Mouse (Mus musculus) heart, embryonic 14.5 days (tissue): Measurements from ENCODE around the gene Parp6. TPM values are rescaled to one million over a fixed set of nuclear protein-coding genes. Genes with fewer than 3 reads are reported as not detected.

Experiments
- ATAC-seq: fragments of 200-750 bp; cut with Nextera tagmentation; 2 replicates; pipeline ENCODE4 v1.8.0; 2017; ENCODE audit warnings: low read depth, moderate TSS enrichment; ENCODE audit not compliant: insufficient number of reproducible peaks, insufficient read depth, low FRiP score
- H3K27ac ChIP-seq, 2 experiments: fragments of 200-500 bp in 1 of 2; fragments of 300-500 bp in 1 of 2; sonication (generic) in 1 of 2; replicated peaks in 1 of 2; 2 replicates each; pipeline ENCODE4 v1.5.1; 2012 to 2014; ENCODE audit warnings: low read depth in 2 of 2, low read length in 2 of 2, control low read depth in 1 of 2, mild to moderate bottlenecking in 1 of 2, mixed read lengths in 1 of 2; ENCODE audit not compliant: control insufficient read depth in 1 of 2, insufficient read depth in 1 of 2
- H3K27me3 ChIP-seq: fragments of 300-500 bp; sonication (generic); 2 replicates; pipeline ENCODE4 v1.6.1; 2014; ENCODE audit warnings: mild to moderate bottlenecking, low read length, control low read depth; ENCODE audit not compliant: control insufficient read depth, insufficient read depth
- H3K36me3 ChIP-seq: fragments of 300-500 bp; sonication (generic); 2 replicates; pipeline ENCODE4 v1.6.1; 2014; ENCODE audit warnings: mild to moderate bottlenecking, control low read depth, low read length, mixed read lengths; ENCODE audit not compliant: control insufficient read depth, insufficient read depth
- H3K4me1 ChIP-seq, 2 experiments: fragments of 200-500 bp in 1 of 2; fragments of 300-500 bp in 1 of 2; sonication (generic) in 1 of 2; 2 replicates each; pipeline ENCODE4 v1.6.1; 2012 to 2014; ENCODE audit warnings: low read length in 2 of 2, control low read depth in 1 of 2, mixed read lengths in 1 of 2; ENCODE audit not compliant: control insufficient read depth in 2 of 2, insufficient read depth in 2 of 2
- H3K4me2 ChIP-seq: fragments of 300-500 bp; sonication (generic); 2 replicates; pipeline ENCODE4 v1.6.1; 2014; ENCODE audit warnings: mild to moderate bottlenecking, low read length
- H3K4me3 ChIP-seq, 2 experiments: fragments of 200-500 bp in 1 of 2; fragments of 300-500 bp in 1 of 2; sonication (generic) in 1 of 2; 2 replicates each; pipeline ENCODE4 v1.5.1; 2012 to 2014; ENCODE audit warnings: low read length in 2 of 2, mild to moderate bottlenecking in 2 of 2, control low read depth in 1 of 2, low read depth in 1 of 2, moderate library complexity in 1 of 2; ENCODE audit not compliant: control insufficient read depth in 1 of 2, insufficient read depth in 1 of 2
- H3K9ac ChIP-seq: fragments of 300-500 bp; sonication (generic); 2 replicates; pipeline ENCODE4 v1.6.1; 2014; ENCODE audit warnings: mild to moderate bottlenecking, low read length
- H3K9me3 ChIP-seq: fragments of 300-500 bp; sonication (generic); 2 replicates; pipeline ENCODE4 v1.6.1; 2016; ENCODE audit warnings: low read length, control low read depth; ENCODE audit not compliant: control insufficient read depth
- whole genome bisulfite sequencing: fragments of 180-500 bp; shearing (Covaris S2); extraction: QIAGEN DNeasy Blood & Tissue Kit; methylation state at CpG from one replicate; pipeline ENCODE4 v1.1.7; 2014; 5-methylcytosine and 5-hydroxymethylcytosine counted together
- polyA plus RNA-seq: library from polyadenylated mRNA; unstranded; fragments of >200 nt; fragmentation: Nextera tagmentation; extraction: Ambion mirVana; gene quantifications from 2 replicates; pipeline ENCODE4 v1.2.1, GENCODE M21; 2014

The Parp6 gene
- polyA plus RNA-seq, 1 experiment from 2014 or later: 24.6 TPM

- no peak overlapping the region for H3K27ac ChIP-seq
- peaks cover 6 to 51% of the 10 kb centered on the region in 2 experiments for H3K4me1 ChIP-seq
- H3K36me3 ChIP-seq: peaks cover 100% of the 10 kb centered on the region
- 85% methylated on average over 4 of the region's 4 CpGs for WGBS
- H3K4me2 ChIP-seq: no peak overlapping the region
- no peak overlapping the region for H3K9ac ChIP-seq
- no peak overlapping the region for H3K4me3 ChIP-seq
- H3K9me3 ChIP-seq: no peaks in the 10 kb centered on the region
- no peak for ATAC-seq
- H3K27me3 ChIP-seq: no peaks in the 10 kb centered on the region
Observed at GRCm38 (mm10) chr9:59669172-59669571, 52.1 kb downstream of the Parp6 start.

GRCm38 (mm10) chr9:59672195-59672894 is 55.3 kb downstream of the Parp6 start:
- H3K4me1 ChIP-seq: peaks cover 2 to 22% of the 10 kb centered on the region in 2 experiments
- no peaks in the 10 kb centered on the region for H3K9me3 ChIP-seq
- no peak overlapping the region; the same call in 1 of the 2 replicates for H3K9ac ChIP-seq
- H3K27me3 ChIP-seq: no peaks in the 10 kb centered on the region
- ATAC-seq: peak; percentile 36; the same call in 1 of the 2 replicates
- H3K4me2 ChIP-seq: no peak overlapping the region
- 67% methylated on average over 12 of the region's 12 CpGs for WGBS
- peaks cover 100% of the 10 kb centered on the region for H3K36me3 ChIP-seq
- H3K4me3 ChIP-seq: no peak overlapping the region
- peak overlapping the region in 1 of 2 experiments; percentile 54; a peak in 2 of 4 replicates for H3K27ac ChIP-seq

- H3K4me3 ChIP-seq: no peak overlapping the region
- H3K27ac ChIP-seq: no peak overlapping the region
- WGBS: 52% methylated on average over 2 of the region's 2 CpGs
- H3K9ac ChIP-seq: no peak overlapping the region
- H3K9me3 ChIP-seq: no peaks in the 10 kb centered on the region
- ATAC-seq: no peak
- H3K36me3 ChIP-seq: peaks cover 100% of the 10 kb centered on the region
- H3K27me3 ChIP-seq: no peaks in the 10 kb centered on the region
- H3K4me1 ChIP-seq: peaks cover 0 to 16% of the 10 kb centered on the region in 2 experiments; a peak in 2 of 4 replicates
- H3K4me2 ChIP-seq: no peak overlapping the region
Observed at GRCm38 (mm10) chr9:59673427-59673826, 56.3 kb downstream of the Parp6 start.

GRCm38 (mm10) chr9:59675598-59675997 is 58.5 kb downstream of the Parp6 start:
- Histone ChIP-seq H3K4me2 (no peak overlapping the region), H3K36me3 (peaks cover 92% of the 10 kb centered on the region), H3K9me3 (no peaks in the 10 kb centered on the region), H3K27me3 (peaks cover under 1% of the 10 kb centered on the region; the same call in 1 of the 2 replicates), H3K4me1 (peaks cover 4 to 21% of the 10 kb centered on the region in 2 experiments; a peak in 3 of 4 replicates), H3K4me3 (no peak overlapping the region), H3K9ac (no peak overlapping the region), H3K27ac (peak overlapping the region in 1 of 2 experiments; percentile 10; a peak in 1 of 4 replicates)
- ATAC-seq: no peak
- WGBS: 76% methylated on average over 14 of the region's 14 CpGs

GRCm38 (mm10) chr9:59678313-59678712 is 61.2 kb downstream of the Parp6 start:
- ATAC-seq: no peak

GRCm38 (mm10) chr9:59679678-59680533 is 62.8 kb downstream of the Parp6 start, which contains the start of gene Gramd2:
Gramd2 (plus strand) TSS chr9:59680144.
- H3K36me3 ChIP-seq: peaks cover 49% of the 10 kb centered on the region
- peaks cover 17% of the 10 kb centered on the region for H3K27me3 ChIP-seq
- peak within 1 kb of the TSS; percentile 86 for H3K4me2 ChIP-seq
- peak; percentile 86 for ATAC-seq
- H3K4me1 ChIP-seq: peaks cover 4 to 7% of the 10 kb centered on the region in 2 experiments; a peak in 2 of 4 replicates
- H3K27ac ChIP-seq: no peak within 1 kb of the TSS
- H3K9ac ChIP-seq: peak within 1 kb of the TSS; percentile 68
- H3K9me3 ChIP-seq: no peaks in the 10 kb centered on the region
- H3K4me3 ChIP-seq: peak within 1 kb of the TSS; percentile 44 to 48
- WGBS: 2% methylated on average over 38 of the region's 47 CpGs

More at GRCm38 (mm10) chr9:59678313-59678712, 61.2 kb downstream of the Parp6 start:
- no peak overlapping the region for H3K27ac ChIP-seq
- peaks cover 4 to 7% of the 10 kb centered on the region in 2 experiments; a peak in 2 of 4 replicates for H3K4me1 ChIP-seq
- WGBS: 18% methylated on average over 1 of the region's 1 CpGs
- peaks cover 17% of the 10 kb centered on the region for H3K27me3 ChIP-seq
- H3K36me3 ChIP-seq: peaks cover 65% of the 10 kb centered on the region
- H3K4me2 ChIP-seq: no peak overlapping the region
- H3K9ac ChIP-seq: no peak overlapping the region
- no peaks in the 10 kb centered on the region for H3K9me3 ChIP-seq
- no peak overlapping the region for H3K4me3 ChIP-seq

GRCm38 (mm10) chr9:59680534-59680875 is 63.4 kb downstream of the Parp6 start:
- peaks cover 43% of the 10 kb centered on the region for H3K36me3 ChIP-seq
- ATAC-seq: no peak
- 14% methylated on average over 16 of the region's 16 CpGs for WGBS
- no peaks in the 10 kb centered on the region for H3K9me3 ChIP-seq
- no peak overlapping the region for H3K27ac ChIP-seq
- H3K27me3 ChIP-seq: peaks cover 17% of the 10 kb centered on the region
- H3K4me1 ChIP-seq: peaks cover 4 to 7% of the 10 kb centered on the region in 2 experiments; a peak in 2 of 4 replicates
- peak overlapping the region; percentile 86 for H3K4me2 ChIP-seq
- peak overlapping the region; percentile 44 to 48 for H3K4me3 ChIP-seq
- peak overlapping the region; percentile 68 for H3K9ac ChIP-seq
